Mouse (Mus musculus): Measurements from ENCODE around the gene Flrt3. TPM values are rescaled to one million over a fixed set of nuclear protein-coding genes. Genes with fewer than 3 reads are reported as not detected.

The Flrt3 gene
- under 1 TPM; 0.14 to 0.35 (median 0.28) TPM for total RNA-seq (2022)

DNA sequence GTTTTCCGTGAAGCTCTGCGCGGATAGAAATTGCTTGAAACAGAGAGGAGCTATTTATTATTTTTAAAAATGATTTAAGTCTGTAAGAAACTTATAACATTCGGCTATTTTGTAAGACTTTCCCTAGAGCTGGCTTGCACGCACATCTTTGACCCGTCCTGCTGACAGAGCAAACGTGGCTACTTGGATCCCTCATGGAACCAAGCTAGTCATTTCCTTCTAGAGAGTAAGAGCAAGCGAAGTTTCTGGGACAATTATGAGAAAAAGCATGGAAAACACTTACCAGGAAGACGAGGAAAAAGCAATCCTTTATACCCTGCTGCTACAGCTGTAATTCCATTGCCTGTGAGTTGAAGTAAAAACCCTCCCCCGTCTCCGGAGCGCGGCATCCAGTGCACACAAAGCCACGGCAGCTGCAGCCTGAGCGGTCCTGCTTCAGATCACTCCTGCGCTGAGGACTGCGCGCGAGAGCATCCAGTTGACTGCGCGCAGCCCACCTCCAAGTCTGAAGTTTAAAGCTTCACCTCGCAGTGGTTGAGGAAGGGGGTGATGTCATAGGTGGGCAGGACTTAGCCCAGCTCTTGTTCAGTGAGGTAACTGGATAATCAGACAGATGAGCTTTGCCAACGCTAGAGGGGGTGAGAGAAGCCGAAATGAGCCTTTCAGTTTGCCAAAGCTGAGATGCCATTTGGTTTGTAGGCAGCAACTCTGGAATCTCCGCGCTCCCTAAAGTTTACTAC is at the start of gene Flrt3:
Gene Flrt3 (minus strand): TSS at position 507 of the 740 bp plus-strand sequence.
- DNase-seq (ENCODE audit: low spot score) = peak; percentile 55

DNA sequence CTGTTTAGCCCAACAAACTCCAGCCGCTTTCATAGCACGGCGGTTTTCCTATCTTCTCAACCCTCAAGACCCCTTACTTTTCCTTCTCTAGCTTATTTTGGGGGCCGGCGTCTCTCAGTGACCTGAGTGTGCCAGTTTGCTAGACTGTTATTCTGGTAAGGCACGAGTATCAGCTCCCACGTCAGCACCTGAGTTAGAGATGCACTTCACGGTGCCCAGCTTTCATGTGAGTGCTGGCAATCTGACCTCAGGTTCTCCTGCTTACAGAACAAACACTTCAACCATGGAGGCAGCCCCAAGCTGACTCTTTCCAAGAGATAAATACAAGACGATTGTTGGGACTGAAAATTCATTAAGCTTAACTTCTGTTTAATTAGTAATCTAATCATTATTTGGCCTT is 46.1 kb upstream of the Flrt3 start:
- DNase-seq (ENCODE audit: low spot score) = no peak

GRCm38 (mm10) chr2:140715822-140716221 is 44.6 kb upstream of the Flrt3 start:
- DNase-seq (ENCODE audit: low spot score) = no peak

DNA sequence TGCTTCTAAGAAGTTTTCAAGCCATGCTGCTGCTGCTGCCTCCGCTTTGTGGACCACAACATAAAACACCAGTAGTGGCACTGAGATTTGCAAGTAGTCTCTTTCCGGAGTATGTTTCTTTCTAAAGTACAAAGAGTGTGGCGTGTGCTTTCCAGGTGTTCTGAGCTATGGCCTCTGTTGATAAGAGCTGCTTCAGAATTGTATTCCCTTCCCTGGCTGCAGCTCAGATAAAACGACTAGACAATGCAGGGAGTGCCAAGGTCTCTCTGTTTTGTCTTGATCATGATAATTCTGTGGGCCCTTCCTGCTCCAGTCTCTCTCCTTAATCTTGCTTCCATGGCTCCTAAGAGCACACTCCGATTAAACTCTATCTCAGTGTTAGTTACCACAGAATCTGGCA is 36.3 kb upstream of the Flrt3 start:
- no peak for DNase-seq (ENCODE audit: low spot score)

DNA sequence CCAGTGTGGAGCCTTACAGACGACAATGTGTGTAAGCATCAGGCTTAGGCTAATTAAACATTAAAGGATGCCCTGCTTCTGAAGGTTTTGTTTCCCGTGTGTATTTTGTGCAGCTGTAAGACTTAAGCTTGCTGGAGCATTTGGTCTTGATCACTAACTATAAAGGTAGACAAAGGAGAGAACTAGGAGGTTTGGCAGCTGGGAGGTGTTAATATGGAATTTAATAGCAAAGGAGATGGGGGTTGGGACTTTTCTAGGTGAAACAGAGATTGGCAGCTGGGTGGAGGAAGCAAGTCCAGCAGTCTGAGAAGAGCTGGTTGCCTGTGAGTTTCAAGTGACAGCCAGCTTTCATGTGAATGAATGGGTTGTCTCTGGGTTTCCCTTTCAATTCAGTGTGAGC is 34.0 kb upstream of the Flrt3 start:
- no peak for DNase-seq (ENCODE audit: low spot score)

DNA sequence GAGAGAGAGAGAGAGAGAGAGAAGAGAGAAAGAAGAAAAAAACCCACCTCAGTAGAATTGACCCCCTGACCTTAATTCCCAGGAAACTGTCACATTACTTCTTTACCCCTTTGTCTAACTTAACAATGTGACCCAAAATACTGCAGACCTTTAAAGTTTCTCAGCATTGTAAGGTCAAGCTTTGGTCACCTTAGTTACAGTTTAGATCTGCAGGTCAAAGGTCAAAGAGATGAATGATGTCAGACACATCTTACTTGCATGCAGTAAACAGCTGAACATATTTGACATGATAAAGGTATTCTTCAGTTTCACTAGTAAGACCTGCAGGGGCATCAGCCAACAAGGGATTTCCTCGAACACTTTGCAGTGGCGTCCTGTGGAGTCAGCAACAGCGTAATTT is 32.9 kb upstream of the Flrt3 start:
- DNase-seq (ENCODE audit: low spot score) = no peak

GRCm38 (mm10) chr2:140703377-140703776 is 32.1 kb upstream of the Flrt3 start:
- no peak for DNase-seq (ENCODE audit: low spot score)

GRCm38 (mm10) chr2:140698585-140698984 is 27.3 kb upstream of the Flrt3 start:
- DNase-seq (ENCODE audit: low spot score) = no peak

DNA sequence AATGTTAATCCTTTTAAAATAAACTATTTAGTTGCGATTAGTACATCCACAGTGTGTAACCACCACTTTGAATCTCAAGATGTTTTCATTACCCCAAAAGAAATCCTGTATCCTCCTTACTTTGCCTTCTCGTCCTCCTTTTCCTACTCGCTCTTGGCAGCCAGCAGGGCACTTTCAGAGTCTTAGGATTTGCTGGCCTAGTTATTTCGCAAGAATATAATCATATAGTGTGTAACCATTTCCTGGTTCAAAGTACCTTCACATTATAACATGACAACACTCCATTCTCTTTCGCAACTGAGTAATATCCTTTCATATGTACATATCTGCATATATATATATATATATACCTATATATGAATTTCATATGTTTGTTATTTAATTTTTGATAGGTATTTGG is 22.6 kb upstream of the Flrt3 start:
- DNase-seq (ENCODE audit: low spot score) = no peak

- DNase-seq (ENCODE audit: low spot score) = no peak
Observed at GRCm38 (mm10) chr2:140692461-140692860, 21.2 kb upstream of the Flrt3 start.

DNA sequence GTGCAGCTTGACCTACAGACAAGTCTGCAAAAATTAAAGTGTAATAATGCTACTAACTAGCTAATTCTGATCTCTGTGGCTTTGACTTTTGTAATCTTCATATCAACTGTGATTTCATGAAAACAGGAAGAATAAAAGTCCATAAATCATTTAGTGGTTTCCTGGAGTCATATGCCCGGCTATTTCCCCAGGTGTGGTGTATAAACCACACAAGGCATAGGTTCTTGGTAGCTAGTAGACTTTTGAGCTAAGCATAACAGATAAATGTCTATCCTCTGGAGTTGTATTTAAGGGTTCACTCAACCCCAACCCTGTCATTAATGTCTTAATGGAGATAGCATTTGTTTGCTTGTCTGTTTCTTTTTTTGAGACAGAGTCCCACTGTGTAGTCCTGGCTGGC is 20.1 kb upstream of the Flrt3 start:
- no peak for DNase-seq (ENCODE audit: low spot score)

- no peak for DNase-seq (ENCODE audit: low spot score)
Observed at GRCm38 (mm10) chr2:140690906-140691305, 19.6 kb upstream of the Flrt3 start.

DNA sequence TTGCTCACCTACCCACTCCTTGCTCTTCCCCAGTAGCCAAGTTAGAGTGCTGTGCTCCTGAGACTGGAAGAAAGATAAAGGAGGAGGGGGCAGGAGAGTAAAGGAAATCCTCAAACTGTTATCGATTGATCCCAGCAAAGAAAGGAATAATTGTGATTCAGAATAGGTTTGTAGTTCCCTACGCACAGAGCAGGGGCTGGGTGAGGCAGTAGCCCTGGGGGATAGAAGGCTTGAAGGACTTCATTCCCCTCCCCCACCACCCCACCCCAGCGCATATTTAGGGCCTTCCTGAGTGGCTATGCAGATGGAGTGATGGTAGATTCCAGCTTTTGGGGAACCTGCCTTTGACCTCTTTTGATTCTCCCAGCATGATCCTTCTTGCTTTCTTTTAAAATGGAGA is 5.5 kb upstream of the Flrt3 start:
- no peak for DNase-seq (ENCODE audit: low spot score)

- DNase-seq (ENCODE audit: low spot score) = no peak
Observed at GRCm38 (mm10) chr2:140673466-140673865, 2.2 kb upstream of the Flrt3 start.

- DNase-seq (ENCODE audit: low spot score) = no peak
Observed at GRCm38 (mm10) chr2:140670457-140670856, 812 bp downstream of the Flrt3 start.

- DNase-seq (ENCODE audit: low spot score) = no peak
Observed at GRCm38 (mm10) chr2:140669786-140670185, 1.5 kb downstream of the Flrt3 start.

- DNase-seq (ENCODE audit: low spot score) = no peak
Observed at GRCm38 (mm10) chr2:140669081-140669480, 2.2 kb downstream of the Flrt3 start.

GRCm38 (mm10) chr2:140668311-140668710 is 3.0 kb downstream of the Flrt3 start:
- DNase-seq (ENCODE audit: low spot score) = peak; percentile 5

- no peak for DNase-seq (ENCODE audit: low spot score)
Observed at GRCm38 (mm10) chr2:140667261-140668047, 3.8 kb downstream of the Flrt3 start.

DNA sequence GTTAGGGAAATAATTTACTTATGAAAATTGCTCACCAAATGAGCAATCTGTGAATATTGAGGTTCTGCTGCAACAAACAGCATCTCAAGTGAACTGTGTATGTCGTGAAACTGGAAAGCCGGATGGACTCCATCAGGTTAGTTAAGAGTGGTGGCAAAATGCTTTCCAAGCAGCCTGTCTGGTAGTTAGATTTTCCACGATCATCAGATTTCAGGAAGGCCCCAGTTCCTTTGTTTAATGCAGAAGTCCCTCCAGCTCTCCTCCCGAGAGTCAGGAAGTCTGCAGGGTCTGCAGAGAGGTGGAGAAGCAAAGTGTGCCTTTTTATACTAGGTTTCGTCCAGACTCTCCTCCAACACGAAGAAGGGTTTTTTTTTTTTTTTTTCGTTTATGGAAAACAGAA is 4.4 kb downstream of the Flrt3 start:
- no peak for DNase-seq (ENCODE audit: low spot score)

- no peak for DNase-seq (ENCODE audit: low spot score)
Observed at GRCm38 (mm10) chr2:140664381-140664780, 6.9 kb downstream of the Flrt3 start.

GRCm38 (mm10) chr2:140662673-140663072 is 8.6 kb downstream of the Flrt3 start:
- no peak for DNase-seq (ENCODE audit: low spot score)

DNA sequence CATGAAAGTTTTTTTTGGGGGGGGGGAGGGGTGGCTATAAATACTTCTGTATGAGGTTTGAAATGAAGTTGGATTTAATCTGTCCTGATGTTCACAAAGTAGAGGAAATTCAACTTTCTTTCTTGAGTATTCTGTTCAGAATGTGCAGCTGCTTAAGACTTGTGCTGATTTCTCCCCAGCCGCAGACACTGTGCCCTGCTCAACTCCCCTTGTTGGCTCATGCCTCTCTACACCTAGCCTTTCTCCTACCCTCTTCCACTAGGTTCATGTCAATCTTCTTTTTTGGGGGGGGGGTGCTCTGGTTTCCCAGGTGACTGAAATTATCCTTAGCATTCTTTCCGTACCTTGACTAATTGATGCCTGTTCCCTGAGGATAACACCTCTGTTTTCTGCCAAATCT is 17.3 kb downstream of the Flrt3 start:
- DNase-seq (ENCODE audit: low spot score) = no peak

Measured in heart, adult 8-10 months (tissue).